Mouse (Mus musculus): ENCODE data around the gene Dpm2. TPM values are rescaled to one million over a fixed set of nuclear protein-coding genes. Genes with fewer than 3 reads are reported as not detected.

Gene Dpm2
- polyA plus RNA-seq, 1 experiment from 2014 or later: 106 TPM

GRCm38 (mm10) chr2:32606161-32607142 is 35.8 kb downstream of the Dpm2 start:
- Histone ChIP-seq H3K36me3 (ENCODE audit: insufficient read depth, low read length) (no peaks in the 10 kb centered on the region), H3K27me3 (ENCODE audit: insufficient read depth, low read length) (no peaks in the 10 kb centered on the region), H3K9ac (replicated peaks; ENCODE audit: low read length) (peak overlapping the region; percentile 86), H3K27ac (ENCODE audit: low read length) (peak overlapping the region; percentile 27; the same call in 1 of the 2 replicates), H3K4me1 (ENCODE audit: insufficient read depth, low read length) (peaks cover 40% of the 10 kb centered on the region), H3K4me2 (replicated peaks; ENCODE audit: low read depth, low read length) (peak overlapping the region; percentile 88), H3K4me3 (ENCODE audit: low read length) (peak overlapping the region; percentile 68), H3K9me3 (ENCODE audit: low read length) (no peaks in the 10 kb centered on the region)
- WGBS: 19% methylated on average over 34 of the region's 55 CpGs
- peak; percentile 73 for ATAC-seq (ENCODE audit: low FRiP score, low TSS enrichment)

DNA sequence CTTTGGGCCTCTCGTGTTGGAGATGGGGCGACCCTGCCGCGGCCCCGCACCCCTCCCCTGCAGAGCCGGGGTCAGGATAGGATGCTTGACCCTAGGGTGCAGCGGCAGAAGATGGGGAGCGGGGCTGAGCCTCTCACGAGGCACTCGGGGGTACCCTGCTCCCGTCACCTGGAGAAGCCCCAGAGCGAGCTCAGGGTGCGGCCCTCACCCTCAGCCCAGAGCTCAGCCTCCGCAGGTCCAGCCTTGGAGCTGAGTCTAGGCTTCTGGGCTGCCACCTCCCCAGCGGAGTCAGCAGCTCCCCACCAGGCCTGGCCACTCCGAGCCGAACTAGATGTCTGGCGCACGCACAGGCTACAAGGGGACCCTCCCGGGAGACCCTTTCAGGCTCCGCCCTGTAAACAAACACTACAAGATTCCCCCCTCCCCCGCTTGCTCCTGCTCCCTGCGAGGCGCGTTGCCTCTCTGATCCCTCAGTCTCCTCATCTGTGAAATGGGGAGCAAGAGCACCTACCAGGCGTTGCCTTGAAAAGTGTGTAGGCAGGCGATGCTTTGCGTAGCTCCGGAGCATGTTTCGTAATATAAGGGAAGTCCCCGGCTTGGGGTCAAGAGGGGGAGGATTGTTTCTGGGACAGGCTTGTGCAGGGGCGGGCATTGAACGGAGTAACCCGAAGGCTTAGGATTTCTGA is 36.7 kb downstream of the Dpm2 start:
- Histone ChIP-seq H3K4me2 (replicated peaks; ENCODE audit: low read depth, low read length) (peak overlapping the region; percentile 88), H3K27ac (ENCODE audit: low read length) (peak overlapping the region; percentile 27; the same call in 1 of the 2 replicates), H3K9ac (replicated peaks; ENCODE audit: low read length) (peak overlapping the region; percentile 86), H3K27me3 (ENCODE audit: insufficient read depth, low read length) (no peaks in the 10 kb centered on the region), H3K36me3 (ENCODE audit: insufficient read depth, low read length) (peaks cover 3% of the 10 kb centered on the region; the same call in 1 of the 2 replicates), H3K4me3 (ENCODE audit: low read length) (peak overlapping the region; percentile 68), H3K4me1 (ENCODE audit: insufficient read depth, low read length) (peaks cover 38% of the 10 kb centered on the region), H3K9me3 (ENCODE audit: low read length) (no peaks in the 10 kb centered on the region)
- peak; percentile 43 for ATAC-seq (ENCODE audit: low FRiP score, low TSS enrichment)
- WGBS: 2% methylated on average over 33 of the region's 34 CpGs

DNA sequence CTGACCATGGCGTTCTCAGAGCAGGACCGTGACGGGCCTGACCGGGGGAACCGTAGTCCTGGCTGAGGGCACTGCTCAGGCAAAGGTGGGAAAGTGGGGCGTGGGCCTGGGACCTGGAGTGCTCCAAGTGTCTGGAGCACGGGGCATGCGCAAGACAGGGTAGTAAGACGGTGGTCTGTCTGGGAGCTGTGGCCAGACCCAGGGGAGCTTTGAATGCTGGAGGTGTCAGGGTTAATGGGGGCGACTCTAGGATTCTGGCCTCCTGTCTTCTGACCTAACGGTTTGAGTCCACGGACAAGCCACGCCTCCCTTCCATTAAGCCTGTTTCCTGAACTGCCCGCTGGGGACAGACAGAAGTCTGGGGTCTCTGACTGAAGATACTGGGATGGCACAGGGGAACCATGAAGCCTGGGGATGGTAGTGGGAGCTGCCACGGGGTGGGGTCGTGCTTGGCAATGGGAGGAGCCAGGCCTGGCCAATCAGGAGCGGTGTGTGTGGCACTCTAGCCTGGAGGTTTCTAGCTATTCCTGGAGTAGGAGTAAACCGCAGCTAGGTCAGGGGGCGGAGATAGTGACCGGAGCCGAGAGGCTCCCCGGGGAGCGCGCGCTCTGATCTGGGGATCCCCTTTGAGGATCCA is 37.6 kb downstream of the Dpm2 start:
- H3K27ac ChIP-seq (ENCODE audit: low read length): peak overlapping the region; percentile 77
- peak overlapping the region; percentile 68 for H3K4me3 ChIP-seq (ENCODE audit: low read length)
- H3K9me3 ChIP-seq (ENCODE audit: low read length): no peaks in the 10 kb centered on the region
- peak; percentile 64 for ATAC-seq (ENCODE audit: low FRiP score, low TSS enrichment)
- no peaks in the 10 kb centered on the region for H3K27me3 ChIP-seq (ENCODE audit: insufficient read depth, low read length)
- H3K4me2 ChIP-seq (replicated peaks; ENCODE audit: low read depth, low read length): peak overlapping the region; percentile 88
- peaks cover 35% of the 10 kb centered on the region for H3K4me1 ChIP-seq (ENCODE audit: insufficient read depth, low read length)
- peaks cover 3% of the 10 kb centered on the region; the same call in 1 of the 2 replicates for H3K36me3 ChIP-seq (ENCODE audit: insufficient read depth, low read length)
- peak overlapping the region; percentile 9 for H3K9ac ChIP-seq (replicated peaks; ENCODE audit: low read length)
- 4% methylated on average over 25 of the region's 25 CpGs for WGBS

GRCm38 (mm10) chr2:32608778-32609435 is 38.2 kb downstream of the Dpm2 start:
- Histone ChIP-seq H3K9ac (replicated peaks; ENCODE audit: low read length) (peak overlapping the region; percentile 9), H3K4me1 (ENCODE audit: insufficient read depth, low read length) (peaks cover 35% of the 10 kb centered on the region)

GRCm38 (mm10) chr2:32610610-32611229 is 40.1 kb downstream of the Dpm2 start:
- H3K27me3 ChIP-seq (ENCODE audit: insufficient read depth, low read length): no peaks in the 10 kb centered on the region
- peak overlapping the region; percentile 60 for H3K4me2 ChIP-seq (replicated peaks; ENCODE audit: low read depth, low read length)
- H3K4me3 ChIP-seq (ENCODE audit: low read length): peak overlapping the region; percentile 51
- peak overlapping the region; percentile 50 for H3K9ac ChIP-seq (replicated peaks; ENCODE audit: low read length)
- H3K27ac ChIP-seq (ENCODE audit: low read length): 0 out of 2 replicates have a peak overlapping the region, but pooled peaks have one; percentile 32
- WGBS: 16% methylated on average over 23 of the region's 23 CpGs
- H3K36me3 ChIP-seq (ENCODE audit: insufficient read depth, low read length): peaks cover 11% of the 10 kb centered on the region
- H3K4me1 ChIP-seq (ENCODE audit: insufficient read depth, low read length): peaks cover 35% of the 10 kb centered on the region
- no peak for ATAC-seq (ENCODE audit: low FRiP score, low TSS enrichment)
- no peaks in the 10 kb centered on the region for H3K9me3 ChIP-seq (ENCODE audit: low read length)

More at GRCm38 (mm10) chr2:32608778-32609435, 38.2 kb downstream of the Dpm2 start:
- peaks cover 3% of the 10 kb centered on the region; the same call in 1 of the 2 replicates for H3K36me3 ChIP-seq (ENCODE audit: insufficient read depth, low read length)
- peak overlapping the region; percentile 88 for H3K4me2 ChIP-seq (replicated peaks; ENCODE audit: low read depth, low read length)
- no peaks in the 10 kb centered on the region for H3K9me3 ChIP-seq (ENCODE audit: low read length)
- no peaks in the 10 kb centered on the region for H3K27me3 ChIP-seq (ENCODE audit: insufficient read depth, low read length)
- peak overlapping the region; percentile 77 for H3K27ac ChIP-seq (ENCODE audit: low read length)
- peak overlapping the region; percentile 68 for H3K4me3 ChIP-seq (ENCODE audit: low read length)
- ATAC-seq (ENCODE audit: low FRiP score, low TSS enrichment): peak; percentile 16; the same call in 1 of the 2 replicates
- WGBS: 41% methylated on average over 18 of the region's 18 CpGs

- 75% methylated on average over 26 of the region's 26 CpGs for WGBS
- H3K4me1 ChIP-seq (ENCODE audit: insufficient read depth, low read length): peaks cover 33% of the 10 kb centered on the region
- no peaks in the 10 kb centered on the region for H3K9me3 ChIP-seq (ENCODE audit: low read length)
- no peak overlapping the region for H3K4me2 ChIP-seq (replicated peaks; ENCODE audit: low read depth, low read length)
- ATAC-seq (ENCODE audit: low FRiP score, low TSS enrichment): no peak
- no peak overlapping the region for H3K9ac ChIP-seq (replicated peaks; ENCODE audit: low read length)
- H3K36me3 ChIP-seq (ENCODE audit: insufficient read depth, low read length): peaks cover 15% of the 10 kb centered on the region
- no peak overlapping the region for H3K27ac ChIP-seq (ENCODE audit: low read length)
- no peak overlapping the region for H3K4me3 ChIP-seq (ENCODE audit: low read length)
- no peaks in the 10 kb centered on the region for H3K27me3 ChIP-seq (ENCODE audit: insufficient read depth, low read length)
These were observed 41.6 kb downstream of the Dpm2 start for GRCm38 (mm10) chr2:32612274-32612673.

- Histone ChIP-seq H3K36me3 (ENCODE audit: insufficient read depth, low read length) (peaks cover 17% of the 10 kb centered on the region), H3K4me1 (ENCODE audit: insufficient read depth, low read length) (peaks cover 36% of the 10 kb centered on the region), H3K9ac (replicated peaks; ENCODE audit: low read length) (no peak overlapping the region), H3K27me3 (ENCODE audit: insufficient read depth, low read length) (no peaks in the 10 kb centered on the region), H3K4me3 (ENCODE audit: low read length) (no peak overlapping the region), H3K9me3 (ENCODE audit: low read length) (peaks cover 3% of the 10 kb centered on the region; the same call in 1 of the 2 replicates), H3K4me2 (replicated peaks; ENCODE audit: low read depth, low read length) (no peak overlapping the region), H3K27ac (ENCODE audit: low read length) (no peak overlapping the region)
- 93% methylated on average over 1 of the region's 1 CpGs for WGBS
- ATAC-seq (ENCODE audit: low FRiP score, low TSS enrichment): no peak
These were observed 46.5 kb downstream of the Dpm2 start for GRCm38 (mm10) chr2:32617109-32617508.

DNA sequence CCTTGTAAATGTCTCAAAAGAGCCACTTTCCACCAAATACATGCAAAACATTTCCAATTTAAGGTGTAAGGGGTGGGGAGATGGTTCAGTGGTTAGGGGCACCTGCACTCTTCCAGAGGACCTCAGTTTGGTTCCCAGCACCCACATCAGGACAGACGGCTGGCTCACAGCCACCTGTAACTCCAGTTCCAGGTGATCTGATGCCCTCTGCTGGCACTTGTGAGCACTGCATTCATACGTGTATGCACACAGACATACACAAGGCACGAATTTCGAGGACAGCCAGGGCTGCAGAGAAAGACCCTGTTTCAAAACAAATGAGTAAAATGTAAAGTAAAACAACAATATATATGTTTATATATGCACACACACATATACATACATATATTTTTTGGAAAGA is 46.9 kb downstream of the Dpm2 start:
- Histone ChIP-seq H3K27me3 (ENCODE audit: insufficient read depth, low read length) (no peaks in the 10 kb centered on the region), H3K36me3 (ENCODE audit: insufficient read depth, low read length) (peaks cover 16% of the 10 kb centered on the region), H3K4me3 (ENCODE audit: low read length) (no peak overlapping the region), H3K4me2 (replicated peaks; ENCODE audit: low read depth, low read length) (no peak overlapping the region), H3K27ac (ENCODE audit: low read length) (no peak overlapping the region), H3K9me3 (ENCODE audit: low read length) (peaks cover 3% of the 10 kb centered on the region; the same call in 1 of the 2 replicates), H3K4me1 (ENCODE audit: insufficient read depth, low read length) (peaks cover 38% of the 10 kb centered on the region), H3K9ac (replicated peaks; ENCODE audit: low read length) (no peak overlapping the region)
- no peak for ATAC-seq (ENCODE audit: low FRiP score, low TSS enrichment)
- 91% methylated on average over 4 of the region's 4 CpGs for WGBS

Measured in kidney, embryonic 16.5 days (tissue).